Mouse (Mus musculus) T-cell, adult 2 months (primary cell): Measurements from ENCODE around the gene Ncs1.

Experiments used
- DNase-seq: peaks from one replicate; pipeline ENCODE4 v3.0.0; 2022; ENCODE audit warnings: low spot score

Ncs1 gene

DNA sequence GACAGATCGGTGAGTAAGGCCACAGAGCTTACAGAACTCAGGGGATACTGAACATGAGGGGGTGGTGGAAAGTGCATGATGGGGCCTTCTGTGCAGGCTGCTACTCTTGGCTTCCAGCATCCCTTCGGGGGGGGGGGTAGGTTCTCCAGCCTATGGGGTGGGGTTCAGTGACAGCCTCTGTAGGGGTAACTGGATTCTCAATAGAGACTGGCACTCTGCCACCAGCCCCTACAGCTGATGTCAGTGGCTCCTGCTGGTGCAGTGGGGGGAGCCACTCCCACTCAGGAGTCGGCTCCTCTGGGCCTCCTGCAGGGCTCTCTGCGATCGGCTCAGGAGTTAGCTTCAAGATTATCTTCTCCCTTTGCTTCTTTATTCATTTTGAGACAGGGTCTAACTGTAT, 32.9 kb downstream of the Ncs1 start:
- DNase-seq: no peak

DNA sequence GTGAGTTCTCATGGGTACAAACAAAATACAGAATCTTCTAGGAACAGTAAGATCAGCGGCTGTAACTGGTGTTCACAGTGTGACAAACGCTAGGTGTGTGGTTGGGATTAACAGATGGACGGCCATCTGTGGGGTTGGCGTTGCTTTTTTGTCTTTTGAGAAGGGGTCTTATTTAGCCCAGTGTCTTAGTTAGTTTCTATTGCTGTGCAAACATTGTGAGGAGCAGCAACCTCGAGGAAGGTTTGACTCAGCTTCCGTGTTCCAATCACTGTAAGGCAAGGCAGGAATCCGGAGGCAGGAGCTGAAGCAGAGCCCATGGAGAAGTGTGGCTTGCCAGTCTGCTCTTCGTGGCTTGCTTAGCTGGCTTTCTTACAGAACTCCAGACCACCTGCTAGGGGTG, 35.5 kb downstream of the Ncs1 start:
- no peak for DNase-seq

- DNase-seq: no peak
These were observed 36.6 kb downstream of the Ncs1 start for GRCm38 (mm10) chr2:31282266-31282665.

DNA sequence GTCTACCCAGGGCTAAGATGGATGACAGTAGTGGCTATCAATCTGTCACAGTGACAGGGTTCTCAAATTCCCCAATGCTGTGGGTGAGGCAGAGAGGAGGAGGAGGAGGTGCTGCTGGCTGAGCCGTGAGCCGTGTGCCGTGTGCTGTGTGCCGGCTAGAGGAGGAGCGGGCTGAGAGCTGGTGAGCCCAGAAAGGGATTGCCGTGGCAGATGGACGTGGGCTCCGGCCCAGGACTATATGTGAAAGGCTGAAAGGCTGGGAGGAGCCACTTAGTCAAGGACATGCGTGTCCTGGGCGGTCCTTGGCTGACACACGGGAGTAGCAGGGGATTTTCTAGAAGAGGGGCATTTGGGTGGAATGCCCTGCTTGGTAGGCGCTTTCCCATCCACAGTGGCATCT, 37.3 kb downstream of the Ncs1 start:
- no peak for DNase-seq

GRCm38 (mm10) chr2:31284531-31284930, 38.9 kb downstream of the Ncs1 start:
- DNase-seq: no peak

GRCm38 (mm10) chr2:31291421-31291820, 45.8 kb downstream of the Ncs1 start:
- peak; percentile 42 for DNase-seq

GRCm38 (mm10) chr2:31294985-31295384, 49.4 kb downstream of the Ncs1 start:
- peak; percentile 70 for DNase-seq

- no peak for DNase-seq
These were observed 50.8 kb downstream of the Ncs1 start for GRCm38 (mm10) chr2:31296395-31296794.

DNA sequence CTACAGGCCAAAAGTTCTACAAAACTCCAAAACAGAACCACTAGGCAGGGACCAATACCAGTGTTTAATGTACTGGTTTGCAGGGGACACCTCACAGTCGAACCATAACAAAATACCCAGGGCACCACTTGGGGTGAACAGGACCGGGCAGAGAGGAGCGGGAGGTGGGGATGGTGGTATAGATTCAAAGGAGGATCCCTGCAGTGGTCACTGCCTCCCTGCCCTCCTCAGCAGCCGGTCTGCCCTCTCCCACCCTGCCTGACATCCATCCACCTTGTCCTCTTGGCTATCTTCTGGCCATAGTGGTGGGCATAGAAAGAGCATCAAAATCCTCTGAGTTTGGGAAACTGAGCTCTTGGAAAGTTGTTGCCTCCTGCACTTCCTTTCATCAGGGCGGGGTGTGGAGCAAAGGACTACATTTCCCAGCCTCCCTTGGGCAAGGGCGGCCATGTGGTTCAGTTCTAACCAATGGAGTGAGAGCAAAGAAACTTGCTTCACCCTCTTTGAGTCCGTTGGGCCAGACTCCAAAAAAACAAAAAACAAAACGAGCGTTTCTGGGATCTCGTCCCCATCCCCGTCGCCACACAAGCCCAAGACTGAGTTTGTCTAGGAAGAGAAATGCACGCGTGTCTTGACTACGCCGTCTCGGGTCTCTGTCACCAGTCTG, 52.1 kb downstream of the Ncs1 start:
- DNase-seq: peak; percentile 36

DNA sequence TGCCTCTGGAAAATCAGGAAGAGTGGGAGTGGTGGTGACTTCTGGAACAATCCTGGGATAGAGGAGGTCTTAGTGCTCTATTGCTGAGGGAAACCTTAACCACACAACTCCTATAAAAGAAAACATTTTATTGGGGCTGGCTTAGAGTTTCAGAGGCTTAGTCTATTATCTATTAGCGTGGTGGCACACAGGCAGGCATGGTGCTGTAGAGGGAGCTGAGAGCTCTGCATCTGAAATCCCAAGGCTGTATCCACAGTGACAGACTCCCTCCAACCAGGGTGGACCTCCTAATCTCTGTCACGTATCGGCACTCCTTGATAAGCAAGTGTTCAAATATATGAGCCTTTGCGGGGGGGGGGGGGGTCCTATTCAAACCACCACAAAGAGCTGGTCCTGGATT, 53.2 kb downstream of the Ncs1 start:
- DNase-seq: no peak

DNA sequence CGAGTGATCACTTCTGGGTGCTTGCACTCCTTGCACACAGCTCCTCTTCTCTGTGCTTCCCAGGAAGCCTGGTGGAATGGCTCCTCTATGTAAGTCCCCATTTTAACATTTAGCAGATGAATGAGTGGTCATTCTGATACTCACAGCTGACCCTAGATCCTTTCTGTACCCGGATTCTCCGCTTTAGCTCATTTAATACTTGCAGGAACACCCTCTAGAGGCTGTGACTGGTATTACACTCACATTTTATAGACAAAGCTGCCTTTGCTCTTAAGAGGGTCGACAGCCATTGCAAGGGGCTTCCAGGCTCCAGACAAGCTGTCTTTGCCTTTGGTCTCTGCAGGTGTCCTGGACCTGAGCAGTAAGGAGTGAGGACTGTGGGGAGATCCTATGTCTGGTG, 53.6 kb downstream of the Ncs1 start:
- DNase-seq: no peak

GRCm38 (mm10) chr2:31299996-31300395, 54.4 kb downstream of the Ncs1 start:
- no peak for DNase-seq

GRCm38 (mm10) chr2:31303177-31303576, 57.6 kb downstream of the Ncs1 start:
- DNase-seq: no peak

GRCm38 (mm10) chr2:31304191-31304590, 58.6 kb downstream of the Ncs1 start:
- no peak for DNase-seq

DNA sequence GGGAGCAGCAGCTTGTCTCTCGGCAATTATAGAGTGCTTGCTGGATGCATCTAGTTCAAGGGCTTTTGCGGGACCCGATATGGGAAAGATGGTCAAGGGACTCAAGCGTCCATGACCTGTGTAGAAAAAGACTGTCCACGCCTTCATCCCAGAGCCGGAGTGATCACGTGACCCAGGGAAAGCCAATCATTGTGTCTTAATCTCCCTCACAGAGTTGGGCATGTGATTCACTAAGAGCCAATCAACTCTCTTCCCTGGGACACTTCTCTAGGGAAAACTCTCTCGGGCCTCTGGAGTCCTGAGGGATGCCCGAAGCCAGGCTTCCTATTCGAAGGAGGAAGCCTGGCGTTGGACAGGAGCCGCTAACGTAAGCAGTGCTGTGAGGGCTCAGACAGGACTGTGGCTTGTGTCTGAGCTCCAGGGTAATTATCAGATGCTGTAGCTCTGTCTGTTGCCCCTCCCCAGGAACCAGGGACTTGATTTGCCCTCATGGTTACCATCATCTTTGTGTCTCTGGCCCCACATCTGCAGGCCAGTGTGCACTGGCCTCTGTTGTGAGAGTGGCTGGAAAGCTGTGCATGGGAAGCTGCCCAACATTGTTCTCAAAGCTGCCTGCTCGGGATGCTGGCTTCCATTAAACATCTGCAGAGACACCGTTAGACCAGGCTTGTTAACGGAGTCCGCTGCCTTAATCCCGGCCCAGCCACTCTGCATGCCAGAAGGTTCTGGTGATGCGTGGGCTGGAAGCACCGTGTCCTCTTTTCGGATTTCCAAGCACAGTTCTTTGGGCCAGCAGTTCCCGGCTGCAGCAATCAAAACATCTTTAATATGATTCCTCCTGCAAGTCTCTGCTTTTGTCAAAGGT, 59.4 kb downstream of the Ncs1 start:
- DNase-seq: no peak

DNA sequence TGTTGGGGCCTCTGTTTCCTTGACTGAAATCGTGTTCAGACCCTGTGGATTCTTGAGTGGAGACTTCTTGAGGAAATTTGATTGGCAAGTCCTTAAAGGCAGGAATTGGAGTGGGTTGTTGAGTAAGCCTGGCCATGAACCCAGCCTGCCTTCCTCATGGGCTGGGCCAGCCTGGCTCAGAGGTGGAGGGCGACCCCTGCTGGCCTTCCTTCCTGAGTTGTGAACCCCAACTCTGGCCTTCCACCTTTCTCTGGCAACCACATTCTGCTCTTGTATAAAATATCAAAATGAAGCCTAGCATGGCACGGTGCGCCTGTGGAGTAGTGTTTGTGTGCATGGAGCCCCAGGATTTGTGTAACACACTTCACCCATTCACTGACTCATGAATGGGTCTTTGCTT, 60.1 kb downstream of the Ncs1 start:
- peak; percentile 16 for DNase-seq

- DNase-seq: no peak
These were observed 62.6 kb downstream of the Ncs1 start for GRCm38 (mm10) chr2:31308257-31308656.

GRCm38 (mm10) chr2:31309549-31309948, 63.9 kb downstream of the Ncs1 start:
- no peak for DNase-seq

GRCm38 (mm10) chr2:31314007-31314465, 68.4 kb downstream of the Ncs1 start, which contains the start of gene Hmcn2:
Gene Hmcn2, plus strand, starts transcription at chr2:31314415.
- no peak for DNase-seq

- no peak for DNase-seq
These were observed 72.5 kb downstream of the Ncs1 start for GRCm38 (mm10) chr2:31318162-31318561.

DNA sequence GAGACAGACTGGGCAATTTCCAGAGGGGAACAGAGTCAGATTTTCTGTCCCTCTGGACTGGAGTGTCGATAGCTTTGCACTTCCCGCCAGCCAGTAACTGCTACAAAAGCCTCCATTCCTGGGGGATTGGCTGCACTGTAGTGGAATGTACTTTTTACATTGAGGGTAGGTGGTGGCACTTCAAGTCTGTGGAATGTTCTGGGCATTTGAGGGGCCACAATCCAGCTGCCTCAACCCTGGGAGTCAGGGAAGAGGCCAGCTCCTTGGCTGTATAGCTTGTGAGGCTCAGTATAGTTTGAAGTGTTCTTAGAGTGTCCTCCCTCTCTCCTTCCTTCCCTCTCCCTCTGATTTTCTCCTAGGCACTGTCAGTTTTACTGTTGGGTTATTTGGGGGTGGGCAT, 73.6 kb downstream of the Ncs1 start:
- DNase-seq: no peak

DNA sequence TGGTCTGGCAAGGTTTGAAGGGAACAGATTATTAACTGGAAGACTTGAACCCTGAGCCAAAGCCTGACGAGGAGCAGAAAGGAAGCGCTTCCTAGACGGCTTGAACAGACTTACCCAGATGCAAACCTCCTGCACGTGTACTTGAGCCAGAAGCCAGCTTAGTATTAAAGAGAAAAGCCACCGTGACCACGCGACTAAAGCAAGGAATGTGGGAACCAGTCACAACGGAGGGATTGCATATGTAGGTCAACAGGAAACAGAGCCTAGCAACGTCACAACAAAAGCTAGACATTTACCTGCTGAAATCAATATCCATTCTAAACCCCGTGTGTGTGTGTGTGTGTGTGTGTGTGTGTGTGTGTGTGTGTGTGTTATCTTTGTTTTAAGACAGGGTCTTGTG, 81.6 kb downstream of the Ncs1 start:
- DNase-seq: no peak

DNA sequence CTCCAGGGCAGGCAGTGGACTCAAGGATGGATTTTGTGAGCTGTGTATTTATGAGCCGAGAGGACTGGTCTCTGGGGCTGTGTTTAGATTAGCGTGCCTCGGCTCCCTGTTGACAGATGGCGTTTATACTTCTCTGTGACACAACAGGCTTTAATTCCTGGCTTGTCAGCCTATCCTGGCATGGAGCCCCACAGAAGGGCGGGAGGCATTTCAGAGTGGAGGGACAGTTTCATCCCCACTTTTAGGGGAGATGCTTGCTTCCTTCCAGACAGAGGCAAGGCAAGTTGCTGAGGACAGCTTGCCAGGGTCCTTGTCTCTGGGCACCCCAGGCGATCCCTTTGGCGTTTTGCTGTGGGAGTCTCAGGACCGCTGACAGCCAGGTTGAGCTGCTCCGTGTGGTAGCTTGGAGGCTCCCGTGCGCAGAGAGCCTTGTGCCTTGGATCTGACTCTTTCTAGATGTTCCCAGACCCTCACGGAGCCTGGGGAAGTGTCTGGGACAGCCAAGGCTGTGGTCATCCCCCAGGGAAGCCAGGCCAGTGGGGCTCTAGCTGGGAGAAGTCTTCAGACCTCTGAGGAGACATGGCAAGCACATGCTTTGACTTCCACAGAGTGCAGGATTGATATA, 92.2 kb downstream of the Ncs1 start:
- DNase-seq: no peak
